Mouse (Mus musculus) small intestine, adult 2 months (tissue): ENCODE results near the gene Cutal.

ENCODE experiments used
- CTCF ChIP-seq: fragments of 200-500 bp; IDR thresholded peaks from 2 replicates; pipeline ENCODE4 v1.5.1; 2012; ENCODE audit warnings: low read depth, mild to moderate bottlenecking, control low read depth, inconsistent platforms, low read length, moderate library complexity, mixed read lengths; ENCODE audit not compliant: insufficient replicate concordance, insufficient read length; ENCODE audit errors: extremely low read depth
- POLR2A ChIP-seq: fragments of 200-500 bp; IDR thresholded peaks from 2 replicates; pipeline ENCODE4 v1.6.1; 2012; ENCODE audit warnings: low read depth, mild to moderate bottlenecking, control low read depth, inconsistent platforms, low read length, moderate library complexity

DNA sequence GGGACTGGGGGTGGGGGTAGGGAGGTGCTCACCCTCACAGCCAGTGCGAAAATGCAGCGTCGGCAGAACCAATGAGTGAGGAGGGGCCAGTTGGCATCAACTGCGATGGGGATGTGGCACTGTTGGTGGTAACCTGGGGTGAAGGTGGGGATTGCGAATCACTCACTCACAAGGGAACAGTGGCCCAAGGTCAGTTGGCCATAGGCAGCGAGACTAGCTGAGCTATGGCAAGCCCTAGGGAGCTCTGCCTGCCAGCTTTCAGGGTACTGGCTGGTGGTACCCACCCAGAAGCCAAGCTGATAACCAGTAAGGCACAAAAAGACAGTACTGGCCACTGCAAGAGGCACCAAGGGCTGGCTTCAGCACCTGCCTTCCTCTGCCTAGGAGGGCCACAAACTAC is 32.2 kb downstream of the Cutal start:
- TF ChIP-seq POLR2A: no peak
- no peak for TF ChIP-seq CTCF
